Mouse (Mus musculus): Measurements from ENCODE around the gene Atf7ip.

DNA sequence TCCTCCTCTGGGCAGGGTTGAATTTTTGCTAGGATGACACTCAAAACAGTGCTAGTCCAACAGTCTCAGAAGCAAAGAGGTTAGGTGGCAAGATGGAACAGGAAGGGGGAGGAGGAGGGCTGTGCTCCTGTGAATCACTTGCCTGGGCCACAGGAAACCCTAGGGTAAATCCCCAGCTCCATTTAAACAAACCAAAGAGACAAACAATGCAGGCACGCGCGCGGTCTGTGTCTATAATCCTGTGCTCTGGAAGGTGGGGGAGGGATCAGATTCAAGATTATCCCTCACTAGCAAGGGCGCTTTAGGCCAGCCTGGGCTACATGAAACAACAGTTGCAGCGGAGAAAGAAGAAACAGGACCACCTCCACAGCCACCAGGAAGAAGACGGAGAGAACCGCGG lies 42.5 kb upstream of the Atf7ip start:
- TF ChIP-seq CTCF (conservative IDR thresholded peaks at IDR 0.05; ENCODE audit: low read length) (no peak), NANOG (IDR thresholded peaks at IDR 0.05; ENCODE audit: borderline replicate concordance, low read length) (no peak)
